Mouse (Mus musculus): ENCODE measurements at regions not wholly inside any gene's neighbourhood (a gene's known extent, or its start where the extent isn't known, plus 50 kb on each side); places are given as distances from the start of the nearest gene placed in this dataset.

- no peak overlapping the region for H3K4me3 ChIP-seq (ENCODE audit: insufficient read depth, low read length)
- H3K4me1 ChIP-seq (ENCODE audit: control insufficient read depth, insufficient read depth, low read length), result no peaks in the 10 kb centered on the region
- TF ChIP-seq POLR2A (IDR thresholded peaks at IDR 0.05; ENCODE audit: low read depth, low read length) (no peak), CTCF (IDR thresholded peaks at IDR 0.05; ENCODE audit: borderline replicate concordance, insufficient read depth, low read length) (no peak)
- no peak overlapping the region for H3K27ac ChIP-seq (ENCODE audit: insufficient read depth, low read length)
Observed at GRCm38 (mm10) chr8:9095980-9096379, 405.7 kb upstream of the Arglu1 start.

- no peak for TF ChIP-seq CTCF (IDR thresholded peaks at IDR 0.05; ENCODE audit: borderline replicate concordance, insufficient read depth, low read length)
- no peak for TF ChIP-seq POLR2A (IDR thresholded peaks at IDR 0.05; ENCODE audit: low read depth, low read length)
- no peaks in the 10 kb centered on the region; the same call in 1 of the 2 replicates for H3K4me1 ChIP-seq (ENCODE audit: control insufficient read depth, insufficient read depth, low read length)
- no peak overlapping the region for H3K27ac ChIP-seq (ENCODE audit: insufficient read depth, low read length)
- H3K4me3 ChIP-seq (ENCODE audit: insufficient read depth, low read length), result no peak overlapping the region
Observed at GRCm38 (mm10) chr8:9094002-9094401, 403.7 kb upstream of the Arglu1 start.

GRCm38 (mm10) chr8:9093356-9093755 lies 403.0 kb upstream of the Arglu1 start:
- Histone ChIP-seq H3K4me3 (ENCODE audit: insufficient read depth, low read length) (no peak overlapping the region), H3K4me1 (ENCODE audit: control insufficient read depth, insufficient read depth, low read length) (no peaks in the 10 kb centered on the region; the same call in 1 of the 2 replicates), H3K27ac (ENCODE audit: insufficient read depth, low read length) (no peak overlapping the region)
- TF ChIP-seq CTCF (IDR thresholded peaks at IDR 0.05; ENCODE audit: borderline replicate concordance, insufficient read depth, low read length) (no peak), POLR2A (IDR thresholded peaks at IDR 0.05; ENCODE audit: low read depth, low read length) (no peak)

GRCm38 (mm10) chr8:9072724-9073123 lies 382.4 kb upstream of the Arglu1 start:
- H3K4me1 ChIP-seq (ENCODE audit: control insufficient read depth, insufficient read depth, low read length), result no peaks in the 10 kb centered on the region
- no peak overlapping the region for H3K27ac ChIP-seq (ENCODE audit: insufficient read depth, low read length)
- TF ChIP-seq POLR2A (IDR thresholded peaks at IDR 0.05; ENCODE audit: low read depth, low read length) (no peak), CTCF (IDR thresholded peaks at IDR 0.05; ENCODE audit: borderline replicate concordance, insufficient read depth, low read length) (no peak)
- H3K4me3 ChIP-seq (ENCODE audit: insufficient read depth, low read length), result no peak overlapping the region

GRCm38 (mm10) chr8:9072286-9072685 lies 382.0 kb upstream of the Arglu1 start:
- Histone ChIP-seq H3K27ac (ENCODE audit: insufficient read depth, low read length) (no peak overlapping the region), H3K4me1 (ENCODE audit: control insufficient read depth, insufficient read depth, low read length) (no peaks in the 10 kb centered on the region), H3K4me3 (ENCODE audit: insufficient read depth, low read length) (no peak overlapping the region)
- TF ChIP-seq POLR2A (IDR thresholded peaks at IDR 0.05; ENCODE audit: low read depth, low read length) (no peak), CTCF (IDR thresholded peaks at IDR 0.05; ENCODE audit: borderline replicate concordance, insufficient read depth, low read length) (no peak)

- no peak for TF ChIP-seq CTCF (IDR thresholded peaks at IDR 0.05; ENCODE audit: borderline replicate concordance, insufficient read depth, low read length)
- no peak for TF ChIP-seq POLR2A (IDR thresholded peaks at IDR 0.05; ENCODE audit: low read depth, low read length)
- no peak overlapping the region for H3K27ac ChIP-seq (ENCODE audit: insufficient read depth, low read length)
- no peaks in the 10 kb centered on the region for H3K4me1 ChIP-seq (ENCODE audit: control insufficient read depth, insufficient read depth, low read length)
- H3K4me3 ChIP-seq (ENCODE audit: insufficient read depth, low read length), result no peak overlapping the region
Observed at GRCm38 (mm10) chr8:9070953-9071352, 380.6 kb upstream of the Arglu1 start.

- no peak overlapping the region for H3K27ac ChIP-seq (ENCODE audit: insufficient read depth, low read length)
- no peak overlapping the region for H3K4me3 ChIP-seq (ENCODE audit: insufficient read depth, low read length)
- TF ChIP-seq CTCF (IDR thresholded peaks at IDR 0.05; ENCODE audit: borderline replicate concordance, insufficient read depth, low read length) (no peak), POLR2A (IDR thresholded peaks at IDR 0.05; ENCODE audit: low read depth, low read length) (no peak)
- H3K4me1 ChIP-seq (ENCODE audit: control insufficient read depth, insufficient read depth, low read length), result no peaks in the 10 kb centered on the region
Observed at GRCm38 (mm10) chr8:9069845-9070244, 379.5 kb upstream of the Arglu1 start.

- no peak for TF ChIP-seq CTCF (IDR thresholded peaks at IDR 0.05; ENCODE audit: borderline replicate concordance, insufficient read depth, low read length)
- TF ChIP-seq POLR2A (IDR thresholded peaks at IDR 0.05; ENCODE audit: low read depth, low read length), result no peak
- Histone ChIP-seq H3K4me1 (ENCODE audit: control insufficient read depth, insufficient read depth, low read length) (no peaks in the 10 kb centered on the region), H3K27ac (ENCODE audit: insufficient read depth, low read length) (no peak overlapping the region), H3K4me3 (ENCODE audit: insufficient read depth, low read length) (no peak overlapping the region)
Observed at GRCm38 (mm10) chr8:9067731-9068130, 377.4 kb upstream of the Arglu1 start.

- no peaks in the 10 kb centered on the region for H3K4me1 ChIP-seq (ENCODE audit: control insufficient read depth, insufficient read depth, low read length)
- H3K4me3 ChIP-seq (ENCODE audit: insufficient read depth, low read length), result no peak overlapping the region
- TF ChIP-seq POLR2A (IDR thresholded peaks at IDR 0.05; ENCODE audit: low read depth, low read length) (no peak), CTCF (IDR thresholded peaks at IDR 0.05; ENCODE audit: borderline replicate concordance, insufficient read depth, low read length) (no peak)
- no peak overlapping the region for H3K27ac ChIP-seq (ENCODE audit: insufficient read depth, low read length)
Observed at GRCm38 (mm10) chr8:9060166-9060565, 369.8 kb upstream of the Arglu1 start.

GRCm38 (mm10) chr8:9055416-9055819 lies 365.1 kb upstream of the Arglu1 start:
- no peaks in the 10 kb centered on the region for H3K4me1 ChIP-seq (ENCODE audit: control insufficient read depth, insufficient read depth, low read length)
- H3K27ac ChIP-seq (ENCODE audit: insufficient read depth, low read length), result no peak overlapping the region
- TF ChIP-seq CTCF (IDR thresholded peaks at IDR 0.05; ENCODE audit: borderline replicate concordance, insufficient read depth, low read length), result no peak
- no peak for TF ChIP-seq POLR2A (IDR thresholded peaks at IDR 0.05; ENCODE audit: low read depth, low read length)
- no peak overlapping the region for H3K4me3 ChIP-seq (ENCODE audit: insufficient read depth, low read length)

GRCm38 (mm10) chr8:9054801-9055200 lies 364.5 kb upstream of the Arglu1 start:
- TF ChIP-seq CTCF (IDR thresholded peaks at IDR 0.05; ENCODE audit: borderline replicate concordance, insufficient read depth, low read length) (no peak), POLR2A (IDR thresholded peaks at IDR 0.05; ENCODE audit: low read depth, low read length) (no peak)
- no peak overlapping the region for H3K27ac ChIP-seq (ENCODE audit: insufficient read depth, low read length)
- no peak overlapping the region for H3K4me3 ChIP-seq (ENCODE audit: insufficient read depth, low read length)
- no peaks in the 10 kb centered on the region for H3K4me1 ChIP-seq (ENCODE audit: control insufficient read depth, insufficient read depth, low read length)
